Comparison of ENCODE assay signal across 9 mouse cellular contexts in genomic region chr1:88262255-88262654, GRCm38 (mm10). TPM values are rescaled to one million over a fixed set of nuclear protein-coding genes. Genes with fewer than 3 reads are reported as not detected.
A peak's percentile ranks its signal among the peaks of the same experiment; 100 is the strongest.
DNase-seq lines count a peak whose midpoint lies in the region; ATAC-seq and TF ChIP-seq lines count a peak whose summit lies in the region.
"Had no signal": no experiment of that assay in that cellular context is flagged by ENCODE, and none has a peak within 500 bp of the region (broad histone marks: within the 10 kb centered on the region; RNA-seq: fewer than 3 reads in every experiment).

No protein-coding gene starts in this region.

- H3K36me3 ChIP-seq in hindbrain, postnatal 0 days (ENCODE audit: insufficient read depth, low read length) = peaks cover 66% of the 10 kb centered on the region
- H3K36me3 ChIP-seq in hindbrain, embryonic 11.5 days (ENCODE audit: control insufficient read depth, insufficient read depth, low read length) = peaks cover 57% of the 10 kb centered on the region
- peaks cover 14 to 24% of the 10 kb centered on the region in 2 experiments for H3K36me3 ChIP-seq in MEL (ENCODE audit: control insufficient read depth in 1 of 2, insufficient read depth in 2 of 2, low read length in 2 of 2)

- peak; percentile 75 for DNase-seq in hindbrain, postnatal 0 days (ENCODE audit: low spot score)
- DNase-seq in hindbrain, embryonic 11.5 days (ENCODE audit: low spot score) = no peak
- DNase-seq in MEL (ENCODE audit: low read depth, low spot score) = peak; percentile 94
- DNase-seq in adrenal gland, postnatal 25 days = peak; percentile 83
- peak; percentile 50 for DNase-seq in lung, postnatal 25 days (ENCODE audit: low spot score)
- no peak for DNase-seq in gastrocnemius, adult 8-10 months (ENCODE audit: low spot score in 2 of 2)
- DNase-seq in right cerebral cortex, postnatal 25 days = no peak

- peak; percentile 51 to 79 for TF ChIP-seq EP300 in MEL (IDR thresholded peaks at IDR 0.05; ENCODE audit: low read depth in 1 of 2, low read length in 2 of 2)

- peaks cover 2% of the 10 kb centered on the region; the same call in 1 of the 2 replicates for H3K9me3 ChIP-seq in hindbrain, postnatal 0 days (ENCODE audit: low read length)
- peaks cover 33% of the 10 kb centered on the region for H3K9me3 ChIP-seq in hindbrain, embryonic 11.5 days (ENCODE audit: control insufficient read depth, low read length)
- no peaks in the 10 kb centered on the region for H3K9me3 ChIP-seq in MEL (replicated peaks; ENCODE audit: insufficient read depth, low read length)

- no peak overlapping the region for H3K27ac ChIP-seq in hindbrain, postnatal 0 days
- H3K27ac ChIP-seq in hindbrain, embryonic 11.5 days (ENCODE audit: low read depth, low read length) = no peak overlapping the region
- peak overlapping the region; percentile 31 for H3K27ac ChIP-seq in MEL (ENCODE audit: control insufficient read depth, low read depth, low read length)
- H3K27ac ChIP-seq: liver, embryonic 14.5 days had no signal

- no peak for TF ChIP-seq CTCF in hindbrain, postnatal 0 days (IDR thresholded peaks at IDR 0.05; ENCODE audit: low read depth)
- TF ChIP-seq CTCF in MEL (IDR thresholded peaks at IDR 0.05 in 2 of 3, conservative IDR thresholded peaks at IDR 0.05 in 1 of 3; ENCODE audit: control insufficient read depth in 1 of 3, insufficient read depth in 1 of 3, low read depth in 2 of 3, low read length in 3 of 3, poor library complexity in 1 of 3, severe bottlenecking in 1 of 3) = no peak

- H3K9ac ChIP-seq in hindbrain, postnatal 0 days (replicated peaks; ENCODE audit: low read length) = no peak overlapping the region
- H3K9ac ChIP-seq in hindbrain, embryonic 11.5 days (ENCODE audit: low read depth, low read length) = no peak overlapping the region
- no peak overlapping the region for H3K9ac ChIP-seq in MEL (ENCODE audit: control insufficient read depth, low read depth, low read length, poor library complexity, severe bottlenecking)
- H3K9ac ChIP-seq: liver, embryonic 14.5 days had no signal

- WGBS in hindbrain, postnatal 0 days = 80% methylated on average over 4 of the region's 4 CpGs
- WGBS in hindbrain, embryonic 11.5 days = 90% methylated on average over 4 of the region's 4 CpGs

- no peaks in the 10 kb centered on the region for H3K27me3 ChIP-seq in hindbrain, postnatal 0 days (ENCODE audit: insufficient read depth, low read length)
- no peaks in the 10 kb centered on the region for H3K27me3 ChIP-seq in hindbrain, embryonic 11.5 days (ENCODE audit: control insufficient read depth, insufficient read depth, low read length)
- no peaks in the 10 kb centered on the region for H3K27me3 ChIP-seq in MEL (ENCODE audit: control insufficient read depth in 1 of 2, insufficient read depth in 2 of 2, low read length in 2 of 2)

- ATAC-seq in hindbrain, postnatal 0 days = no peak
- ATAC-seq in hindbrain, embryonic 11.5 days (ENCODE audit: low FRiP score) = no peak
- ATAC-seq in CD4-positive, CD25-positive, alpha-beta regulatory T cell, adult 4 months = no peak

- H3K79me2 ChIP-seq in MEL (ENCODE audit: control insufficient read depth, insufficient read depth, low read length, poor library complexity) = no peaks in the 10 kb centered on the region

- no peaks in the 10 kb centered on the region for H3K4me1 ChIP-seq in hindbrain, postnatal 0 days (ENCODE audit: insufficient read depth, low read length)
- H3K4me1 ChIP-seq in hindbrain, embryonic 11.5 days (replicated peaks; ENCODE audit: control insufficient read depth, insufficient read depth, low read length) = no peaks in the 10 kb centered on the region
- peaks cover 7 to 17% of the 10 kb centered on the region in 2 experiments for H3K4me1 ChIP-seq in MEL (ENCODE audit: control insufficient read depth in 1 of 2, insufficient read depth in 2 of 2, low read length in 2 of 2)

- H3K4me3 ChIP-seq in hindbrain, postnatal 0 days (ENCODE audit: low read length) = no peak overlapping the region
- H3K4me3 ChIP-seq in hindbrain, embryonic 11.5 days (ENCODE audit: low read depth, low read length) = no peak overlapping the region
- no peak overlapping the region for H3K4me3 ChIP-seq in MEL (ENCODE audit: control insufficient read depth in 1 of 2, insufficient read depth in 1 of 2, low read depth in 2 of 2, low read length in 2 of 2)

- no peak overlapping the region for H3K4me2 ChIP-seq in hindbrain, postnatal 0 days (ENCODE audit: low read depth, low read length)
- no peak overlapping the region for H3K4me2 ChIP-seq in hindbrain, embryonic 11.5 days (replicated peaks; ENCODE audit: low read depth, low read length)

- TF ChIP-seq POLR2A in MEL (IDR thresholded peaks at IDR 0.05; ENCODE audit: control insufficient read depth in 1 of 2, insufficient read depth in 1 of 2, low read depth in 1 of 2, low read length in 2 of 2, poor library complexity in 1 of 2) = peak in 1 of 2 experiments; percentile 59; a peak in 2 of 4 replicates

- no peak for TF ChIP-seq RAD21 in MEL (IDR thresholded peaks at IDR 0.05; ENCODE audit: low read depth, low read length)

TF ChIP-seq in MEL, 35 proteins besides CTCF, POLR2A, EP300 and RAD21 (continues in another document):
- TF ChIP-seq HCFC1 (IDR thresholded peaks at IDR 0.05; ENCODE audit: low read depth, low read length) (0 out of 2 replicates have a peak, but pooled peaks have one; percentile 23), POLR2AphosphoS2 (IDR thresholded peaks at IDR 0.05; ENCODE audit: low read length) (peak; percentile 79), CHD1 (IDR thresholded peaks at IDR 0.05; ENCODE audit: low read depth, low read length) (no peak), TAL1 (IDR thresholded peaks at IDR 0.05; ENCODE audit: low read length) (no peak), ZC3H11A (IDR thresholded peaks at IDR 0.05; ENCODE audit: low read depth, low read length) (0 out of 2 replicates have a peak, but pooled peaks have one; percentile 18), CHD2 (IDR thresholded peaks at IDR 0.05; ENCODE audit: low read length) (peak; percentile 58; the same call in 1 of the 2 replicates), ZKSCAN1 (IDR thresholded peaks at IDR 0.05; ENCODE audit: low read depth, low read length) (no peak)

RNA-seq across cellular contexts. Expression of gene Hjurp, which starts 15.2 kb away (rescaled TPM):
- 82.8 and 86.3 TPM in 2 replicates for total RNA-seq in hindbrain, postnatal 0 days (2014; rRNA removed)
- 47.2 and 47.7 TPM in 2 replicates for polyA plus RNA-seq in hindbrain, postnatal 0 days (2015; fragmentation: Nextera tagmentation; extraction: Ambion mirVana)
- 126 and 136 TPM in 2 replicates for polyA plus RNA-seq in hindbrain, embryonic 11.5 days (2014; fragmentation: Nextera tagmentation; extraction: Ambion mirVana)
- total RNA-seq in MEL (2012; rRNA removed) = 58.6 and 59.4 TPM in 2 replicates
- polyA plus RNA-seq in MEL (2012; ENCODE audit: insufficient read depth in 1 of 2, insufficient read length in 2 of 2, low read depth in 1 of 2, low replicate concordance in 2 of 2, missing spikeins in 1 of 2) = 100 to 1,000 TPM in 1 of 2 experiments, 10 to 100 TPM in 1; 76.3 to 103 TPM
- total RNA-seq in adrenal gland, postnatal 25 days (2021) = 58.4 and 64.0 TPM in 2 replicates
- total RNA-seq in gastrocnemius, adult 8-10 months (2022) = 1 to 10 TPM; 4.4 to 6.3 (median 4.7) TPM
- 10 to 100 TPM; 56.6 to 72.9 TPM for polyA plus RNA-seq in CD4-positive, CD25-positive, alpha-beta regulatory T cell, adult 4 months (2017; shearing (Covaris generic))

RNA-seq across cellular contexts. Expression of gene Trpm8, which starts 15.2 kb away (rescaled TPM):
- 0.05 and 0.14 TPM in 2 replicates for total RNA-seq in hindbrain, postnatal 0 days (2014; rRNA removed)
- 0.11 and 0.15 TPM in 2 replicates for polyA plus RNA-seq in hindbrain, postnatal 0 days (2015; fragmentation: Nextera tagmentation; extraction: Ambion mirVana)
- polyA plus RNA-seq in hindbrain, embryonic 11.5 days (2014; fragmentation: Nextera tagmentation; extraction: Ambion mirVana) = not detected in 2 replicates
- total RNA-seq in MEL (2012; rRNA removed) = not detected in 2 replicates
- not detected for polyA plus RNA-seq in MEL (2012; ENCODE audit: insufficient read depth in 1 of 2, insufficient read length in 2 of 2, low read depth in 1 of 2, low replicate concordance in 2 of 2, missing spikeins in 1 of 2)
- total RNA-seq in adrenal gland, postnatal 25 days (2021) = not detected in 2 replicates
- not detected for total RNA-seq in gastrocnemius, adult 8-10 months (2022)
- polyA plus RNA-seq in CD4-positive, CD25-positive, alpha-beta regulatory T cell, adult 4 months (2017; shearing (Covaris generic)) = not detected
- polyA plus RNA-seq: liver, embryonic 14.5 days had no signal

RNA-seq across cellular contexts. Expression of gene Mroh2a, which starts 35.5 kb away (rescaled TPM):
- total RNA-seq in hindbrain, postnatal 0 days (2014; rRNA removed) = 0.16 TPM in 1 of 2 replicates, not detected in the other
- 0.23 and 0.55 TPM in 2 replicates for polyA plus RNA-seq in hindbrain, postnatal 0 days (2015; fragmentation: Nextera tagmentation; extraction: Ambion mirVana)
- polyA plus RNA-seq in hindbrain, embryonic 11.5 days (2014; fragmentation: Nextera tagmentation; extraction: Ambion mirVana) = 1.3 and 1.7 TPM in 2 replicates
- total RNA-seq in MEL (2012; rRNA removed) = 0.20 and 0.27 TPM in 2 replicates
- polyA plus RNA-seq in MEL (2012; ENCODE audit: insufficient read depth in 1 of 2, insufficient read length in 2 of 2, low read depth in 1 of 2, low replicate concordance in 2 of 2, missing spikeins in 1 of 2) = 1 to 10 TPM in 1 of 2 experiments, not detected in 1; 2.5 TPM
- total RNA-seq in adrenal gland, postnatal 25 days (2021) = 0.33 TPM in 1 of 2 replicates, not detected in the other
- total RNA-seq in gastrocnemius, adult 8-10 months (2022) = not detected
- polyA plus RNA-seq in CD4-positive, CD25-positive, alpha-beta regulatory T cell, adult 4 months (2017; shearing (Covaris generic)) = 1 to 10 TPM; 1.4 to 1.6 TPM

RNA-seq across cellular contexts. Expression of gene Ugt1a1, which starts 50.5 kb away (rescaled TPM):
- total RNA-seq in hindbrain, postnatal 0 days (2014; rRNA removed) = 0.42 TPM in 1 of 2 replicates, not detected in the other
- 0.09 TPM in 1 of 2 replicates, not detected in the other for polyA plus RNA-seq in hindbrain, postnatal 0 days (2015; fragmentation: Nextera tagmentation; extraction: Ambion mirVana)
- polyA plus RNA-seq in hindbrain, embryonic 11.5 days (2014; fragmentation: Nextera tagmentation; extraction: Ambion mirVana) = not detected in 2 replicates
- not detected in 2 replicates for total RNA-seq in MEL (2012; rRNA removed)
- polyA plus RNA-seq in MEL (2012; ENCODE audit: insufficient read depth in 1 of 2, insufficient read length in 2 of 2, low read depth in 1 of 2, low replicate concordance in 2 of 2, missing spikeins in 1 of 2) = not detected
- total RNA-seq in adrenal gland, postnatal 25 days (2021) = 27.4 and 28.3 TPM in 2 replicates
- total RNA-seq in gastrocnemius, adult 8-10 months (2022) = under 1 TPM in 2 of 4 experiments, not detected in 2; 0.12 to 0.46 TPM
- polyA plus RNA-seq in CD4-positive, CD25-positive, alpha-beta regulatory T cell, adult 4 months (2017; shearing (Covaris generic)) = not detected

RNA-seq across cellular contexts. Expression of gene Dnajb3, which starts 56.7 kb away (rescaled TPM):
- total RNA-seq in hindbrain, postnatal 0 days (2014; rRNA removed) = 4.7 and 7.5 TPM in 2 replicates
- 8.6 and 11.7 TPM in 2 replicates for polyA plus RNA-seq in hindbrain, postnatal 0 days (2015; fragmentation: Nextera tagmentation; extraction: Ambion mirVana)
- 14.0 and 14.7 TPM in 2 replicates for polyA plus RNA-seq in hindbrain, embryonic 11.5 days (2014; fragmentation: Nextera tagmentation; extraction: Ambion mirVana)
- total RNA-seq in MEL (2012; rRNA removed) = not detected in 2 replicates
- polyA plus RNA-seq in MEL (2012; ENCODE audit: insufficient read depth in 1 of 2, insufficient read length in 2 of 2, low read depth in 1 of 2, low replicate concordance in 2 of 2, missing spikeins in 1 of 2) = not detected
- 3.4 and 5.9 TPM in 2 replicates for total RNA-seq in adrenal gland, postnatal 25 days (2021)
- not detected for total RNA-seq in gastrocnemius, adult 8-10 months (2022)
- polyA plus RNA-seq in CD4-positive, CD25-positive, alpha-beta regulatory T cell, adult 4 months (2017; shearing (Covaris generic)) = under 1 TPM; 0.63 to 0.73 TPM

Comparison
In these comparisons a context has a peak if more than half of its experiments do, and no peak if none do; other contexts are left out.
1. DNase-seq: peak in hindbrain, postnatal 0 days (single experiment), MEL (single experiment), adrenal gland, postnatal 25 days (single experiment) and lung, postnatal 25 days (single experiment); none in hindbrain, embryonic 11.5 days (single experiment), gastrocnemius, adult 8-10 months (0 of 2) and right cerebral cortex, postnatal 25 days (single experiment).